Mouse (Mus musculus) right cerebral cortex, postnatal 10 days (tissue): Measurements from ENCODE around the gene Spg20.
A peak's percentile ranks its signal among the peaks of the same experiment; 100 is the strongest.

Experiments
- DNase-seq, 2 experiments: peaks; one replicate each; pipeline ENCODE4 v3.0.0; 2021; ENCODE audit warnings: low spot score in 2 of 2

Spg20 gene

GRCm38 (mm10) chr3:55097186-55097585 lies 14.7 kb upstream of the Spg20 start:
- no peak for DNase-seq

DNA sequence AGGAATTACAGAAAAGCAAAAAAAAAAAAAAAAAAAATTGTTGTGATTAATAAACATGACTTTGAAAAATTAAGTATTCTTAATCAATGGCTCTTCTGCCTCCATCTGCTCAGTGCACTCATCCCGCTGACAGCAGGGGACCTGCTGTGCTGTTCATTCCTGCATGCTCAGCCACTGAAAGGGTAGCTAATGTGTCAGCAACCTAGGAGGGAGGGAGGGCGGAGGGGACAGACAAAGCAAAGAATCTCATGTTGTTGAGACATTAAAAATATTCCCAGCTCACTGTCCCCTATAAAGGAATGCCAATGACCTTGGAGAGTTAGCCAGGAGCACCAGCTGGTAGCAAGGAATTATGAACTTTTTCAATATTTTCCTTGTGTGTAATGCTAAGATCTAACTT lies 13.9 kb upstream of the Spg20 start:
- DNase-seq = no peak

DNA sequence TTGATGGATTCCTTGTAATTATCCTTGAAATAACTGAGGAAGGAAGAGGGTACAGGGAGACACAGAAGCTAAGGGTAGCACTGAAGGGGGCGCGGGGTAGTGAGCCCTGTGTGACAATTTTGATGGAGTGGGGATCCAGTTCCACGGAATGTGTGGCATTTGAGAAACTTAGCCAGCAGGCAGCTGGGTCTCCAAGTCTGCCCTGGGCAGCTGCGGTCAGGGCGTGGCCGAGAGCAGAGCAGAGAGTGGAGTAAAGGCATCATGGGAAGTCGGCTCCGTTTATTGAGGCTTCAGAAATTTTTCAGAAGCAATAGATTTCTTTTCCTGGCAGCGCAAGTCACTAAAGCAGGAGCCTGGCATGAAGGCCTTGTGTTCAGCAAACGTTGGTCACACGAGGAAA lies 12.9 kb upstream of the Spg20 start:
- no peak for DNase-seq

- DNase-seq = no peak
Observed at GRCm38 (mm10) chr3:55101092-55101491, 10.8 kb upstream of the Spg20 start.

GRCm38 (mm10) chr3:55105372-55106023 lies 6.4 kb upstream of the Spg20 start:
- DNase-seq = no peak

- peak in 1 of 2 experiments; percentile 50 for DNase-seq
Observed at GRCm38 (mm10) chr3:55106051-55106450, 5.9 kb upstream of the Spg20 start.

DNA sequence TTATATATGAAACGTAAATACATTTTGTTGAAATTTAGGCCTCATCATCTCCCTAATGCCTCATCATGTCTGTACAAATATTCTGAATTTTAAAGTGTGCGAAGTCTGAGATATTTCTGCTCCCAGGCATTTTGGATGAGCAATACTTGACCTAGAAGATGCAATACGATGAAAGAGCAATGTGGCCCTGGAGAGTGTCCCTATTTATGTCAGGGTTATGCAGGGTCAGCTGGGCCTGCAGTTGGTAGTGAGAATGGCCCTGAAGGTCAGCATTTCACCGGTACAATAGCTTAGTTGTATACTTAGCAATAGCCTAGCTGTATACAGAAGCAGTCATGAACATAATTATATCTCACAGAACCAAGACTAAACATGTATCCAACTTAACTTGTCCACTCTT lies 2.8 kb upstream of the Spg20 start:
- no peak for DNase-seq

GRCm38 (mm10) chr3:55112710-55113415 lies 955 bp downstream of the Spg20 start:
- DNase-seq = no peak

GRCm38 (mm10) chr3:55114313-55115065 lies 2.6 kb downstream of the Spg20 start:
- no peak for DNase-seq

GRCm38 (mm10) chr3:55115071-55115470 lies 3.2 kb downstream of the Spg20 start:
- DNase-seq = no peak

DNA sequence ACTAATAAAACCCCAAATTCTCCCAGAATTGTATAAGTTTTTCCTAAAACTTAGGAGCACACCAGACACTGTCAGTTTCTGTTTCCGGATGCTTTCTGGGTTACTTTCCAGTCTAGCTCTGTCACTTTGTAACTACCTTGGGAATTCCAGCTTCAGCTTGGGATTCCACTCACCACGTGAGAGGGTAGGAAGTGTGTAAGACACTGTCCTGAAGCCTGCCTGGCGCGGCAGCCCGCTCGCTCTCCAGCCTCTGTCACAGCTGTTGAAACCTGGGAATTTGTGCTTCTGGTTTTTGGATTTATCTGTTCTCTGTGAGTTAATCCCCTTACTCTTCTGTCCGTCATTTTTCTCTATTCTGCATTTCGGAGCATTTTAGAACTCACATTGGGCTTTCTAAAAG lies 4.1 kb downstream of the Spg20 start:
- no peak for DNase-seq

DNA sequence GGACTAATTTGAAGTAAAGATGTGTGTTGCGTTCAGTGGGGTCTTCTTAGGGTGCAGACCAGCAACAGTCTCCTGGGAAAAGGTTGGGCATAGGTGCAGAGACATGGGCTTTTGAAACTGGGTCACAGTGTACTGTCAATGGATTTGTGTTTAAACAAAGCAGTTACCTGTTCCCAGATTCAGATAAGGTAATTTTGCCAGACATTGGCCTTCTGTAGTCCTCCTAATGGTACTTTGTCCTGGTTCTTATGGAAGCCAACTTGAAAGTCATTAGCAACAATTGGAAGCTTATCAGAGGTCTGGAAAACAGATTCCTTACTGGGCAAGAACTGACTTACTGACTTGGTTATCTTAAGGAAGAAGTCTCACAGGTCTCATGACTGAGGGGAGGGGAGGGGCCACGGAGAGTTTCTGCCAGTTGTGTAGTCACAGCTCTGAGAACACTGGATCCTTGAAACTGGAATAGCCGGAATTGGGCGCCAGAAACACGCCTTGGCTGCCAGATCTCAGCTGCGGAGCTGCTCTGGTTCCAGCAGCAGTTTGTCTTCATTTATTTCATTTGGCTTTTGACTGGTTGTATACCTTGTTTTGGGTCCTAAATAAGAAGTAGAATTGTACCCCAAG lies 7.5 kb downstream of the Spg20 start:
- DNase-seq = peak in 1 of 2 experiments; percentile 35

- no peak for DNase-seq
Observed at GRCm38 (mm10) chr3:55122336-55122870, 10.5 kb downstream of the Spg20 start.

- no peak for DNase-seq
Observed at GRCm38 (mm10) chr3:55123064-55123463, 11.2 kb downstream of the Spg20 start.

GRCm38 (mm10) chr3:55129181-55129692 lies 17.3 kb downstream of the Spg20 start:
- DNase-seq = no peak

DNA sequence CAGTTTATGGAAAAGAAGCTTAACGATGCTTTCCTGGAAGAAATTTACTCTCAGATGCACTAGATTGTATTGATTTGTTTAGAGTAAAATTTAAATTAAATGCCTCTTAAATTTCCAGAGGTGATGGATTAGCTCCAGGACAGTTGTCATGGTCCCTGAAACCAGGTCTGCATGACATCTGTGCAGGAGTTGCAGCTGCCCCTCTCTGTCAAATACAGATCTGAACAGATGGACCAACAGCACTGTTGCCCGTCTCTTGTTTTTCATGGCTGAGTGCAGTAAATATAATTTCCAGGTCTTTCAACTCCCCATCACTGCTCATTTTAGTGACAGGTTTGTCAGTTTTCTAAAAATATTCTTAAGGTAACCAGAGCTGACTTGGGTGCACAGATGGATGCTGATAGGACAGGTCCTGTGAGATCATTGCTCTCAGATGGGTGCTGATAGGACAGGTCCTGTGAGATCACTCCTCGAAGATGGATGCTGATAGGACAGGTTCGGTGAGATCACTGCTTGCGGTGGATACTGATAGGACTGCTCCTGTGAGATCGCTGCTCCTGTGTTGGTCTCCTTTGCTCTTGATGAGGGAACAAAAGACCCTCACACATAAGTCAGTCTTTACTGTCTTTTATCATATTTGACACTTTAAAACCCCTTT lies 19.8 kb downstream of the Spg20 start:
- no peak for DNase-seq

- no peak for DNase-seq
Observed at GRCm38 (mm10) chr3:55137039-55137438, 25.1 kb downstream of the Spg20 start, which contains the start of gene Ccdc169. Ccdc169 (plus strand) TSS chr3:55137339.

DNA sequence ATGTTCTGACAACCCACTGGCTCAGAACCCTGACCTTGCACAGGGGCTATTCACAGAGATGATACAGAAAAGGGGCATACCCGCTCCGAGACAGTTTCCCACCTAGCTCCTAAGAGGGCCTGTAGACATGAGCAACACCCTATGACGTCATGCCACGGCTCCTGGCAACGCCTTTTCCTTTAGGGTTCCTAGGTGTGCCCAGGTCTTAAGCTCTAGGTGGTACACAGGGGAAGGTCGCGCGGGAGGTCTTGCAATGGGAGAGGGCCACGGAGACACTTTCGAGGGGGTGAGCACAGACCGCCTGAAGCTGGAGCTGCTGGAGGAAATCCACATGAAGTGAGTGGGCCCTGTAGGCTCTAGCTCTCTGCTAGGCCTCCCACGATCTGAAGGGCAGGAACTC lies 27.9 kb downstream of the Spg20 start:
- no peak for DNase-seq

DNA sequence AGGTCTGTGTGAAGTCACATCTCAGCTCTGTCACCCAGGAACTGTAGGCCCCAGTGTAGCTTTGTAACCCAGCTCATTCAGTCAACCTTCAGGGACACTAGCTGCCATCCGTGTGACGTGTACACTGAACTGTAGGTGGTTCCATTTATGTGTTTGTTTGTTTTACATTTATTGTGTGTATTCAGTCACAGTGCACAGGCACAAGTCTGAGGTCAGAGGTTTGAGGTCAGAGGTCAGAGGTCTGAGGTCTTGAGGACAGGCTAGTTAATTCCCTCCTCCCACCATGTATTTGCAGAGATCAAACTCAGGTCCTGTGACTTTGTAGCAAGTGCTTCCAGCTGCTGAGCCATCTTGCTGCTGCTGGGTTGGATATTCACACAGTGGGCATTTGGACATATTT lies 29.5 kb downstream of the Spg20 start:
- no peak for DNase-seq

DNA sequence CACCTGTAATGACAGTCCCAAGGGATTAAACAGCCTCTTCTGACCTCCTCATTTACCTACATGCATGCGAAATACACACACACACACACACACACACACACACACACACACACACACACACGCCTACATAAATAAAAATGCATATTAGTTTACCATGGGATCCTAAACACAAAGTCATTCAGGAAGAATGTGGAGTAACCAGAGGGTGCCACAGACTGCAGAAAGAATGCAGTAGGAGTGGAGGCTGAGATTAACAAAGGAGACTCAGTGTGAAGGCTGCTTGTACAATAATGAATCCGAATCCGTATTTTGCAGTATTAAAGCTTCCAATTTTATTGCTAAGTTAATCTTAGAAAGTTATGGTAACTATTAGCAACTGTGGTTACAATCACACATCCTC lies 33.0 kb downstream of the Spg20 start:
- DNase-seq = no peak

DNA sequence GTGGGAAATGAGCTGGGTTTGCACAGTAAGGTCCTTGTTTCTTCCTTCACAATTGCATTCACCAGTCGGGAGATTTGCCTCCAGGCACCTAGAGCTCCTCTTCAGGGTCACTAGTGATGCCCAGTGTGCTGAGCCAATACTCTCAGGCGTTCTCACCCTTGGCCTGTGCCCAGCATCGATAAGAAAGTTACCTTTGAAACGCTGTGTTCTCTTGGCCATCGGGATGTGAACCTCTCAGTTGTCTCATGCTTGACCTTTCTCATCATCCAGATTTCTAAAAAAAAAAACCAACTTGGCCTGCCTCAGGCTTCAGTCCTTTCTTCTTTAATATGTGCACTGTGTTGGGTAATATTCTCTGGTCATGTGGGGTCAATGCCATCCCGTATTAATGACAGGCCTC lies 34.5 kb downstream of the Spg20 start:
- DNase-seq = no peak
